Mouse (Mus musculus): ENCODE measurements at regions not wholly inside any gene's neighbourhood (a gene's known extent, or its start where the extent isn't known, plus 50 kb on each side); places are given as distances from the start of the nearest gene placed in this dataset.

DNA sequence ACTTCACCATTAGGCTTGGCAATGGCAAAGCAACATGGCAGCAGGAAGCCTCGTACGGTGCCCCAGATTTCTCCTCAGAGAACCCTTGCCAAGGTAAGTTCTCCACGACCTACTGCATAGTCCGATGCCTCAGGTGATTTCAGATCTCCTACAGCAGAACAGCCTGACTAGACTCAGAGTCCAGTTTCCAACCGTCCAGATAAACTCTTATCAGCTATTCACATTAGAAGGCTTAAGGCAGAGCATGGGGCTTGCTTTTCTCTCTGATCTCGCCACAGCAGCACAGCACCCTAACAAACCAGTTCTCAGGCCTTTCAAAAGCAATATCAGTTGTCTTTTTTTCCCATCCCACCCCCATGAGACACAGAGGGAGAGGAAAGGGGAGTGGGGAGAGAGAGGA lies 174.9 kb upstream of the Nfe2l3 start:
- TF ChIP-seq CTCF (IDR thresholded peaks at IDR 0.05; ENCODE audit: extremely low read depth, insufficient read length, insufficient replicate concordance, low read depth, low read length): no peak
- TF ChIP-seq POLR2A (IDR thresholded peaks at IDR 0.05; ENCODE audit: low read depth, low read length): no peak

Measured in small intestine, adult 2 months (tissue).